Mouse (Mus musculus) stomach, postnatal 0 days (tissue): Measurements from ENCODE around the gene Crk.
A peak's percentile ranks its signal among the peaks of the same experiment; 100 is the strongest.

Experiments
- CTCF ChIP-seq: IDR thresholded peaks from 2 replicates; pipeline ENCODE4 v1.5.1; 2016; ENCODE audit warnings: antibody characterized with exemption, low read depth, mild to moderate bottlenecking, moderate library complexity
- EP300 ChIP-seq: optimal IDR thresholded peaks from 2 replicates; pipeline ENCODE3; 2016; ENCODE audit warnings: antibody characterized with exemption

DNA sequence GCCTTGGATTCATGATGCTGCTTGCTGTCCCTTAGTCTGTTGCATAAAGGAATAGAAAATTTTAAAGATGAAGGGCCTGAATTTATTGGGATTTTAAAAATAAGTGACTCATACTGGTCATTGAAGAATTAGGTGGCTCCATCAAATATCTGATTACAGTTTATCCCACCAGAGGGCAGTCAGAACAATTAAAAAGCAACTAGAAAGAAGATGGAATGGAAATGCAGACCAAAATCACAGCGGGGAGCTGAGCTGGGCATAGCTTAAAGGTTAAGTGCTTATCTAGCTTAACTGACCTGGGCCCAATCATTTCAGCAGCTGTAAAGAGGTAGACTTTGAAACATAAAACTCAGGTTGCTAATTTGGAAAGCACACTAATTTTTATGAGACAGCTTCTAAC is 71.5 kb downstream of the Crk start:
- TF ChIP-seq EP300 (no peak), CTCF (peak; percentile 23)
